Comparison of ENCODE assay signal across 18 mouse cellular contexts in the genomic region with DNA sequence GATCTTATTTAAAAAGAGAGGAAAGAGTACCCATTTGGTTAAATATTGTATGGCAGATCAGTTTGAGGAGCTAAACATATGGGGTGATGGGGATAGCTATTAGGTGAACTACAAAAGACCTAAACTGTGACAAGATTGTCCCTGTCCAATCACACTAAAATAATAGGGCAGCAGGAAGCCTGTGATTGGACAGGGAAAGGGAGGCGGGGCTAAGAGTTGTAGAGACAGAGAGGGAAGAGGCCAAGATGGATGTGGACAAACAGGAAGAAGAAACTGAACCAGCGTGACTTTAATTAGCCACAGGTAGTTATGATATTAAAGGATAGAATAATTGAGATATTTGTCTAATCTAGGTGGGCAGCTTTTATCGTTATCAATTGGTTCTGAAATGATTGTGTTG. TPM values are rescaled to one million over a fixed set of nuclear protein-coding genes. Genes with fewer than 3 reads are reported as not detected.
DNase-seq lines count a peak whose midpoint lies in the region; TF ChIP-seq lines count a peak whose summit lies in the region.
"Had no signal": no experiment of that assay in that cellular context is flagged by ENCODE, and none has a peak within 500 bp of the region (broad histone marks: within the 10 kb centered on the region; RNA-seq: fewer than 3 reads in every experiment).

No protein-coding gene starts in this region.

- no peak for TF ChIP-seq CTCF in CH12.LX (conservative IDR thresholded peaks at IDR 0.05 in 1 of 2, IDR thresholded peaks at IDR 0.05 in 1 of 2; ENCODE audit: low read depth in 2 of 2, low read length in 2 of 2)

- peaks cover 0 to 13% of the 10 kb centered on the region in 2 experiments for H3K36me3 ChIP-seq in CH12.LX (replicated peaks in 1 of 2; ENCODE audit: control insufficient read depth in 1 of 2, insufficient read depth in 1 of 2, low read length in 1 of 2)
- H3K36me3 ChIP-seq: G1E had no signal

- H3K9me3 ChIP-seq in CH12.LX (replicated peaks; ENCODE audit: low read length) = no peaks in the 10 kb centered on the region
- H3K9me3 ChIP-seq: G1E had no signal

- intact Hi-C loops in gastrocnemius, postnatal 36 days (cut with DNase I) = no loop called here

- dilution Hi-C loops in CH12.LX (cut with MboI; ENCODE audit: extremely low pct_ligation_motif_present, extremely low pct_unique_long_range_greater_than_20kb, low sequenced_read_pairs) = no loop called here

- no peak overlapping the region for H3K27ac ChIP-seq in CH12.LX (ENCODE audit: insufficient read depth, low read depth)

- TF ChIP-seq POLR2A in CH12.LX (IDR thresholded peaks at IDR 0.05; ENCODE audit: low read depth, low read length) = no peak

- peak; percentile 81 for DNase-seq in CH12.LX (ENCODE audit: extremely low read depth)
- peak; percentile 60 for DNase-seq in R1 (ENCODE audit: low read depth, low spot score)
- DNase-seq in kidney, adult 11 months = no peak
- DNase-seq in gastrocnemius, postnatal 36 days = no peak
- DNase-seq: adrenal gland, adult 2 months; adrenal gland, adult 8-10 months; adrenal gland, postnatal 10 days; adrenal gland, postnatal 14 days; adrenal gland, postnatal 25 days; adrenal gland, postnatal 36 days; B cell, adult 2 months; cerebellum, adult 11 months; cerebellum, adult 11-12 months; cerebellum, adult 18-20 months; cerebellum, adult 2 months; cerebellum, adult 8-10 months had no signal

- peak overlapping the region in 2 of 3 experiments; percentile 36 to 51 for H3K4me3 ChIP-seq in CH12.LX (replicated peaks in 1 of 3; ENCODE audit: low read depth in 2 of 3, low read length in 2 of 3, poor library complexity in 1 of 3)

- in situ Hi-C loops in CH12.LX (cut with MboI; ENCODE audit: low pct_ligation_motif_present, low pct_unique_long_range_greater_than_20kb, low sequenced_read_pairs) = no loop called here

- no peak for TF ChIP-seq RAD21 in CH12.LX (IDR thresholded peaks at IDR 0.05; ENCODE audit: low read depth, low read length)

- H3K9ac ChIP-seq in CH12.LX (ENCODE audit: insufficient read depth, low read depth) = no peak overlapping the region

- H3K27me3 ChIP-seq in CH12.LX (replicated peaks) = no peaks in the 10 kb centered on the region

- no peak overlapping the region for H3K4me2 ChIP-seq in CH12.LX (ENCODE audit: insufficient read depth, low read depth, poor library complexity, severe bottlenecking)

- TF ChIP-seq EP300 in CH12.LX (IDR thresholded peaks at IDR 0.05; ENCODE audit: low read length) = no peak

- H3K79me2 ChIP-seq in CH12.LX (replicated peaks; ENCODE audit: control insufficient read depth, extremely low read depth, insufficient read depth, poor library complexity, severe bottlenecking) = no peaks in the 10 kb centered on the region

- peaks cover 0 to 3% of the 10 kb centered on the region in 2 experiments; a peak in 1 of 4 replicates for H3K4me1 ChIP-seq in CH12.LX (ENCODE audit: control insufficient read depth in 1 of 2, insufficient read depth in 2 of 2)

TF ChIP-seq in CH12.LX, 34 proteins besides CTCF, POLR2A, EP300 and RAD21:
- no peak for TF ChIP-seq ZNF384 (IDR thresholded peaks at IDR 0.05; ENCODE audit: low read depth, low read length)
- no peak for TF ChIP-seq UBTF (IDR thresholded peaks at IDR 0.05; ENCODE audit: low read depth, low read length)
- no peak for TF ChIP-seq JUND (conservative IDR thresholded peaks at IDR 0.05; ENCODE audit: low read depth, low read length)
- no peak for TF ChIP-seq CHD2 (IDR thresholded peaks at IDR 0.05; ENCODE audit: low read length)
- no peak for TF ChIP-seq BHLHE40 (IDR thresholded peaks at IDR 0.05; ENCODE audit: low read depth, low read length)
- TF ChIP-seq NELFE (IDR thresholded peaks at IDR 0.05; ENCODE audit: low read depth, low read length) = no peak
- no peak for TF ChIP-seq E2F4 (IDR thresholded peaks at IDR 0.05; ENCODE audit: insufficient replicate concordance, low read depth, low read length)
- TF ChIP-seq USF1 (IDR thresholded peaks at IDR 0.05; ENCODE audit: low read depth, low read length) = no peak
- no peak for TF ChIP-seq GABPA (IDR thresholded peaks at IDR 0.05; ENCODE audit: insufficient replicate concordance, low read depth, low read length)
- no peak for TF ChIP-seq MAX (IDR thresholded peaks at IDR 0.05; ENCODE audit: low read length)
- TF ChIP-seq SMC3 (IDR thresholded peaks at IDR 0.05; ENCODE audit: low read depth, low read length) = no peak
- no peak for TF ChIP-seq MAZ (IDR thresholded peaks at IDR 0.05; ENCODE audit: low read depth, low read length)
- TF ChIP-seq ZMIZ1 (IDR thresholded peaks at IDR 0.05; ENCODE audit: low read depth, low read length) = no peak
- TF ChIP-seq PAX5 (IDR thresholded peaks at IDR 0.05; ENCODE audit: low read length) = no peak
- no peak for TF ChIP-seq CHD1 (IDR thresholded peaks at IDR 0.05; ENCODE audit: low read depth, low read length)
TF ChIP-seq in CH12.LX: peak in this region for 0.

RNA-seq across cellular contexts. Expression of gene Enc1, which starts 20.9 kb away (rescaled TPM):
- total RNA-seq in CH12.LX (2012; rRNA removed) = 3.7 and 3.9 TPM in 2 replicates
- total RNA-seq in CH12.LX (2014; rRNA removed) = 5.5 and 6.4 TPM in 2 replicates
- polyA plus RNA-seq in CH12.LX (2012; ENCODE audit: insufficient read length, low read depth) = 6.1 and 7.0 TPM in 2 replicates
- 1 to 10 TPM; 1.4 to 2.6 TPM for total RNA-seq in gastrocnemius, postnatal 36 days (2021)
- total RNA-seq: MEL had no signal

RNA-seq across cellular contexts. Expression of gene Hexb, which starts 21.9 kb away (rescaled TPM):
- total RNA-seq in CH12.LX (2012; rRNA removed) = 26.2 and 31.0 TPM in 2 replicates
- 75.7 and 80.9 TPM in 2 replicates for total RNA-seq in CH12.LX (2014; rRNA removed)
- polyA plus RNA-seq in CH12.LX (2012; ENCODE audit: insufficient read length, low read depth) = 36.8 and 37.9 TPM in 2 replicates
- 1 to 10 TPM; 6.8 to 7.7 TPM for total RNA-seq in gastrocnemius, postnatal 36 days (2021)

Comparison
In these comparisons a context has a peak if more than half of its experiments do, and no peak if none do; other contexts are left out.
1. DNase-seq: peak in CH12.LX (single experiment) and R1 (single experiment); none in kidney, adult 11 months (single experiment) and gastrocnemius, postnatal 36 days (0 of 2).